Mouse (Mus musculus) bone marrow macrophage, adult 2 months (primary cell): ENCODE measurements around the gene Mxra7.

Experiments used
- CTCF ChIP-seq: IDR thresholded peaks from 2 replicates; pipeline ENCODE4 v1.5.1; 2012; ENCODE audit warnings: low read depth, mild to moderate bottlenecking, low read length, moderate library complexity
- POLR2A ChIP-seq: IDR thresholded peaks from 2 replicates; pipeline ENCODE4 v1.6.1; 2012; ENCODE audit warnings: mild to moderate bottlenecking, low read depth, low read length, borderline replicate concordance

GRCm38 (mm10) chr11:116836283-116836682, 8.4 kb upstream of the Mxra7 start:
- TF ChIP-seq CTCF (no peak), POLR2A (no peak)
